Mouse (Mus musculus): ENCODE results near the gene Nphs2.

DNA sequence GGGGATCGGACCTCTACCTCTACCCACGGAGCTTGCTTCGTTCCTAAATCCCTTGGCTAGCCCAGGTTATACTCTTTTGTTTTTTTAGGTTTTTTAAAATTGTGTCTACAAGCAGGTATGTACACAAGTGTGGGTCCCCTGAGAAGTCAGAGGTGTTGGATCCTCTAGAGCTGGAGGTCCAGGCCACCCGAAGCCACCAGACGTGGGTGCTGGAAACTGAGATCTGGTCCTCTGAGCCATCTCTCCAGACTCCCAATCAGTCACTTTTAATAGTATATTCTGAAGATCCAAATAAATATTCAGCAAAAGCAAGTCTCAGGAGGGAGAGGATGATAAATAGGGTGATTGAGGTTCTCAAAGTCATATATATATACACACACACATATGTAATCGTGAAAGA lies 20.5 kb upstream of the Nphs2 start:
- no peak for TF ChIP-seq CTCF (IDR thresholded peaks at IDR 0.05; ENCODE audit: extremely low read depth, insufficient read depth, low read length)
- TF ChIP-seq POLR2A (IDR thresholded peaks at IDR 0.05; ENCODE audit: extremely low read depth, insufficient read depth, low read length) = no peak
